Mouse (Mus musculus) cerebellum, adult 2 months (tissue): ENCODE measurements around the gene Sult6b2. TPM values are rescaled to one million over a fixed set of nuclear protein-coding genes. Genes with fewer than 3 reads are reported as not detected.

Source experiments
- DNase-seq, 2 experiments: peaks; one replicate each; pipeline ENCODE4 v3.0.0; 2021
- H3K27ac ChIP-seq: fragments of 200-500 bp; 2 replicates; pipeline ENCODE4 v1.5.1; 2012; ENCODE audit warnings: low read length, control low read depth, inconsistent platforms; ENCODE audit not compliant: insufficient read depth
- H3K27me3 ChIP-seq: fragments of 200-500 bp; 2 replicates; pipeline ENCODE4 v1.6.1; 2012; ENCODE audit warnings: inconsistent platforms, mild to moderate bottlenecking, low read length, moderate library complexity; ENCODE audit not compliant: control insufficient read depth, insufficient read depth
- H3K4me1 ChIP-seq: fragments of 200-500 bp; 2 replicates; pipeline ENCODE4 v1.6.1; 2011; ENCODE audit warnings: low read length; ENCODE audit not compliant: control insufficient read depth, insufficient read depth
- H3K4me3 ChIP-seq: fragments of 200-500 bp; replicated peaks from 2 replicates; pipeline ENCODE3; 2011; ENCODE audit warnings: mild to moderate bottlenecking, low read depth, low read length, control low read depth; ENCODE audit not compliant: insufficient read depth
- CTCF ChIP-seq: fragments of 200-500 bp; IDR thresholded peaks from 2 replicates; pipeline ENCODE4 v1.5.1; 2011; ENCODE audit warnings: low read depth, mild to moderate bottlenecking, control low read depth, low read length, moderate library complexity, borderline replicate concordance; ENCODE audit not compliant: insufficient read depth
- POLR2A ChIP-seq: fragments of 200-500 bp; IDR thresholded peaks from 2 replicates; pipeline ENCODE4 v1.6.1; 2011; ENCODE audit warnings: low read length, control low read depth, borderline replicate concordance; ENCODE audit not compliant: insufficient read depth
- WGBS: fragments of 180-500 bp; shearing (Covaris S2); methylation state at CpG from one replicate; pipeline ENCODE4 v1.1.7; 2018; 5-methylcytosine and 5-hydroxymethylcytosine counted together
- polyA plus RNA-seq: library from polyadenylated mRNA; depleted of rRNA; stranded (reverse); fragments of >200 nt; gene quantifications from 2 replicates; pipeline ENCODE4 v1.2.3, GENCODE M21; 2012

Gene Sult6b2
- polyA plus RNA-seq, 1 experiment: 0.38 TPM

DNA sequence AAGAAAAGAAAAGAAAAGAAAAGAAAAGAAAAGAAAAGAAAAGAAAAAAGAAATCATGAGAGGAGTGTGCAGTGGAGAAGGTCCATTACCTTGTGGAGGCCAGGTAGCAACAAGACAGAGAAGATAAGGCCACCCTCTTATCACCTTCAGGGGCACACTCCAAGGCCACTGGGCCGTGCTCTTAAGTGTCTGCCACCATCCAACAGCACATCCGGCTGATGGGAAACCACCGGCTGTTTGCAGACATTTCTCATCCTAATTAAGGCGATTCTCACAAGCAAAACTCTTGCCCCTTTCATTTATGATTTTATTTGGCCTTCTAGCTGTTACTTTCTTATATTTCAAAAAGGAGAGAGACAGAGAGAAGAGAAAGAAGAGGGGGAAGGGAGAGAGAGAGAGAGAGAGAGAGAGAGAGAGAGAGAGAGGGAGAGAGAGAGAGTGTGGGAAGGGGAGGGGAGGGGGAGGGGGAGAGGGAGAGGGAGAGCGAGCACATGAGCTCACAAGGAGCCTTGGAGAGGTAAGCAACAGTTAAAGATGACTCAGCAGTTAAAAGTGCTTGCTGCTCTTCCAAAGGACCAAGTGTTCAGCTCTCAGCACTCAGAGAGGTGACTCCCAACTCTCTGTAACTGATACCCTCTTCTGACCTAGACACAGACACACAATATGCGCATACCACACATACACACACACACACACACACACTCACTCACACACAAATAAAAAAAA is 5.2 kb upstream of the Sult6b2 start:
- H3K27ac ChIP-seq: no peak overlapping the region
- DNase-seq: no peak
- no peaks in the 10 kb centered on the region for H3K27me3 ChIP-seq
- H3K4me1 ChIP-seq: no peaks in the 10 kb centered on the region
- WGBS: 61% methylated on average over 6 of the region's 6 CpGs
- no peak for TF ChIP-seq POLR2A
- no peak for TF ChIP-seq CTCF
- no peak overlapping the region for H3K4me3 ChIP-seq

- DNase-seq: no peak
- no peaks in the 10 kb centered on the region for H3K4me1 ChIP-seq
- no peaks in the 10 kb centered on the region for H3K27me3 ChIP-seq
- no peak overlapping the region for H3K4me3 ChIP-seq
- no peak overlapping the region for H3K27ac ChIP-seq
- TF ChIP-seq POLR2A (no peak), CTCF (no peak)
- WGBS: 88% methylated on average over 4 of the region's 4 CpGs
Observed at GRCm38 (mm10) chr6:142806326-142806725, 2.0 kb upstream of the Sult6b2 start.

- TF ChIP-seq POLR2A (no peak), CTCF (no peak)
- H3K27me3 ChIP-seq: no peaks in the 10 kb centered on the region
- WGBS: 44% methylated on average over 11 of the region's 11 CpGs
- no peak for DNase-seq
- H3K27ac ChIP-seq: no peak overlapping the region
- H3K4me3 ChIP-seq: no peak overlapping the region
- H3K4me1 ChIP-seq: no peaks in the 10 kb centered on the region
Observed at GRCm38 (mm10) chr6:142802617-142803525, 1.4 kb downstream of the Sult6b2 start.

- 78% methylated on average over 5 of the region's 5 CpGs for WGBS
- no peak for DNase-seq
- no peaks in the 10 kb centered on the region for H3K27me3 ChIP-seq
- no peak for TF ChIP-seq POLR2A
- no peak for TF ChIP-seq CTCF
- no peak overlapping the region for H3K27ac ChIP-seq
- H3K4me3 ChIP-seq: no peak overlapping the region
- no peaks in the 10 kb centered on the region for H3K4me1 ChIP-seq
Observed at GRCm38 (mm10) chr6:142801687-142802086, 2.6 kb downstream of the Sult6b2 start.

GRCm38 (mm10) chr6:142799704-142800374 is 4.5 kb downstream of the Sult6b2 start:
- no peak for TF ChIP-seq POLR2A
- no peak for TF ChIP-seq CTCF
- 86% methylated on average over 7 of the region's 7 CpGs for WGBS
- H3K27ac ChIP-seq: no peak overlapping the region
- no peaks in the 10 kb centered on the region for H3K4me1 ChIP-seq
- no peak overlapping the region for H3K4me3 ChIP-seq
- no peak for DNase-seq
- no peaks in the 10 kb centered on the region for H3K27me3 ChIP-seq

DNA sequence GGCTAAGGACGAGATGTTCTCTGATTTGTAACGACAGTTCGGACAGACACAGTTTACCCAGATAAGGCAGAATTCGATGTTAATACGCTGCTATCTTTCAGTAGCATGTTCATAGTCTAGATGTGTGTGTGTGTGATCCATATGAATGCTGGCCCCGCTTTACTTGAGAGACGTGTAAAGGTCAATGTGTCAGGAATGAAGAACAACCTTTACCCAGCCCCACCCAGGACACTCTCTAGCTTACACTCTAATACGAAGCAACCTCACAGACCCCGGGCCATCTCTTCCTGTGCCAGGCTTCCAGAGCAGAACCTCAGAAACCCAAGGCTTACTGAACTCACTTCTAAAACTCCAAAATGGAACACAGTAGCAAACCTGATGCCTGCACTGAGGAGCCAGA is 5.5 kb downstream of the Sult6b2 start:
- TF ChIP-seq POLR2A: no peak
- no peak for TF ChIP-seq CTCF
- Histone ChIP-seq H3K27me3 (no peaks in the 10 kb centered on the region), H3K27ac (no peak overlapping the region), H3K4me3 (no peak overlapping the region), H3K4me1 (no peaks in the 10 kb centered on the region)
- WGBS: 81% methylated on average over 9 of the region's 9 CpGs
- DNase-seq: no peak

DNA sequence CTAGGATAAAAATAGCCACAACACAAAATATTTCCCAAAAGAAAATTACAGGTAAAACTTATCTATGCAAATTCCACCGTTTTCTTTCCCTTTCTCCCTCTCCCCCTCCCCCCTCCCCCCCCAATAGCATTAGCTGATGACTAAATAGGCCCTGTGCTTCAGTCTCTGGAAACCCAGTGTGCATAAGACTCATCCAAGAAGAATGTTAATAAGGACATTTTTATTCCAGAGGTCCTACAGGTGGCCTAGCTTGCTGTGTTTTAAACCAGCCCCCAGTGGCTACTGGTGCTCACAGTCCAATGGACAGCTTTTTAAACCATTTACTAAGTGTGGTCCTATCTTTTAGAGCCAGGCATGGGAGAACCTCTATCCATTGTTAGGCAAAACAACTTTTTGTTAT is 6.3 kb downstream of the Sult6b2 start:
- Histone ChIP-seq H3K27ac (no peak overlapping the region), H3K4me1 (no peaks in the 10 kb centered on the region), H3K27me3 (no peaks in the 10 kb centered on the region), H3K4me3 (no peak overlapping the region)
- TF ChIP-seq CTCF (no peak), POLR2A (no peak)
- DNase-seq: no peak
- WGBS: 82% methylated on average over 1 of the region's 1 CpGs
